In genomic region chr17:56510970-56511706, GRCm38 (mm10) we compare ENCODE assay signal across 8 mouse cellular contexts. TPM values are rescaled to one million over a fixed set of nuclear protein-coding genes. Genes with fewer than 3 reads are reported as not detected.
A peak's percentile ranks its signal among the peaks of the same experiment; 100 is the strongest.
DNase-seq lines count a peak whose midpoint lies in the region; ATAC-seq and TF ChIP-seq lines count a peak whose summit lies in the region.

No protein-coding gene starts in this region.

- ATAC-seq in kidney, embryonic 14.5 days (ENCODE audit: low FRiP score, low TSS enrichment): no peak
- no peak for ATAC-seq in heart, postnatal 0 days (ENCODE audit: insufficient read depth, low read depth)
- ATAC-seq in midbrain, embryonic 15.5 days (replicated peaks): no peak

- H3K4me3 ChIP-seq in kidney, embryonic 14.5 days (ENCODE audit: low read length): peak overlapping the region; percentile 26
- peak overlapping the region; percentile 17 for H3K4me3 ChIP-seq in heart, postnatal 0 days (ENCODE audit: low read depth, low read length)
- H3K4me3 ChIP-seq in midbrain, embryonic 15.5 days: peak overlapping the region; percentile 27

- peak overlapping the region; percentile 48; the same call in 1 of the 2 replicates for H3K9ac ChIP-seq in kidney, embryonic 14.5 days (ENCODE audit: low read depth, low read length)
- H3K9ac ChIP-seq in heart, postnatal 0 days (replicated peaks; ENCODE audit: low read depth, low read length): no peak overlapping the region
- no peak overlapping the region for H3K9ac ChIP-seq in midbrain, embryonic 15.5 days

- peaks cover 25% of the 10 kb centered on the region; the same call in 1 of the 2 replicates for H3K4me1 ChIP-seq in kidney, embryonic 14.5 days (ENCODE audit: control insufficient read depth, insufficient read depth, low read length)
- peaks cover 5% of the 10 kb centered on the region; the same call in 1 of the 2 replicates for H3K4me1 ChIP-seq in heart, postnatal 0 days (ENCODE audit: control insufficient read depth, insufficient read depth)
- peaks cover 43% of the 10 kb centered on the region for H3K4me1 ChIP-seq in midbrain, embryonic 15.5 days

- H3K4me2 ChIP-seq in kidney, embryonic 14.5 days (replicated peaks; ENCODE audit: low read depth, low read length): peak overlapping the region; percentile 38
- peak overlapping the region; percentile 32; the same call in 1 of the 2 replicates for H3K4me2 ChIP-seq in heart, postnatal 0 days (ENCODE audit: low read depth, low read length)
- H3K4me2 ChIP-seq in midbrain, embryonic 15.5 days: peak overlapping the region; percentile 46

- H3K27me3 ChIP-seq in kidney, embryonic 14.5 days (ENCODE audit: control insufficient read depth, insufficient read depth, low read length): peaks cover 43% of the 10 kb centered on the region
- H3K27me3 ChIP-seq in heart, postnatal 0 days (ENCODE audit: control insufficient read depth, insufficient read depth, low read length): peaks cover 68% of the 10 kb centered on the region
- H3K27me3 ChIP-seq in midbrain, embryonic 15.5 days (replicated peaks): peaks cover 28% of the 10 kb centered on the region

- DNase-seq in kidney, postnatal 10 days: no peak
- peak; percentile 52 for DNase-seq in brain, embryonic 14.5 days (ENCODE audit: low read depth)
- DNase-seq in heart, postnatal 0 days (ENCODE audit: low spot score): no peak
- no peak for DNase-seq in adrenal gland, adult 18-20 months (ENCODE audit: low spot score in 2 of 2)
- DNase-seq in right cerebral cortex, postnatal 25 days: no peak
- no peak for DNase-seq in adrenal gland, postnatal 4 days (ENCODE audit: low spot score in 2 of 2)

- H3K9me3 ChIP-seq in kidney, embryonic 14.5 days (ENCODE audit: control insufficient read depth, low read length): no peaks in the 10 kb centered on the region; the same call in none of the 2 replicates
- H3K9me3 ChIP-seq in heart, postnatal 0 days (replicated peaks; ENCODE audit: control insufficient read depth, low read length): no peaks in the 10 kb centered on the region
- H3K9me3 ChIP-seq in midbrain, embryonic 15.5 days: no peaks in the 10 kb centered on the region

- TF ChIP-seq POLR2A in brain, embryonic 14.5 days (IDR thresholded peaks at IDR 0.05; ENCODE audit: borderline replicate concordance, extremely low read depth, insufficient read depth, insufficient read length, poor library complexity, severe bottlenecking): no peak

- H3K27ac ChIP-seq in kidney, embryonic 14.5 days (ENCODE audit: low read depth, low read length): no peak overlapping the region
- no peak overlapping the region for H3K27ac ChIP-seq in heart, postnatal 0 days (ENCODE audit: low read depth)
- no peak overlapping the region for H3K27ac ChIP-seq in midbrain, embryonic 15.5 days

- no peak for TF ChIP-seq EP300 in heart, postnatal 0 days (IDR thresholded peaks at IDR 0.05; ENCODE audit: low read depth)

- H3K36me3 ChIP-seq in kidney, embryonic 14.5 days (ENCODE audit: control insufficient read depth, insufficient read depth, low read length): no peaks in the 10 kb centered on the region
- no peaks in the 10 kb centered on the region for H3K36me3 ChIP-seq in heart, postnatal 0 days (replicated peaks; ENCODE audit: control insufficient read depth, insufficient read depth, low read length)
- no peaks in the 10 kb centered on the region for H3K36me3 ChIP-seq in midbrain, embryonic 15.5 days (replicated peaks)

- 7% methylated on average over 60 of the region's 60 CpGs for WGBS in kidney, embryonic 14.5 days
- 6% methylated on average over 60 of the region's 60 CpGs for WGBS in heart, postnatal 0 days
- WGBS in midbrain, embryonic 15.5 days: 8% methylated on average over 60 of the region's 60 CpGs

- no peak for TF ChIP-seq CTCF in brain, embryonic 14.5 days (IDR thresholded peaks at IDR 0.05; ENCODE audit: borderline replicate concordance, extremely low read depth, insufficient read depth, insufficient read length)
- no peak for TF ChIP-seq CTCF in heart, postnatal 0 days (IDR thresholded peaks at IDR 0.05; ENCODE audit: low read depth)

RNA-seq across cellular contexts. Expression of gene Znrf4, which starts 1.1 kb away (rescaled TPM):
- not detected in 2 replicates for polyA plus RNA-seq in kidney, embryonic 14.5 days (2014; fragmentation: Nextera tagmentation; extraction: Ambion mirVana)
- 0.05 TPM in 1 of 2 replicates, not detected in the other for polyA plus RNA-seq in brain, embryonic 14.5 days (2012; rRNA removed)
- not detected in 2 replicates for total RNA-seq in heart, postnatal 0 days (2014; rRNA removed; ENCODE audit: low replicate concordance)
- not detected in 2 replicates for polyA plus RNA-seq in heart, postnatal 0 days (2015; fragmentation: Nextera tagmentation; extraction: Ambion mirVana)
- polyA plus RNA-seq in midbrain, embryonic 15.5 days (2015; fragmentation: Nextera tagmentation; extraction: Ambion mirVana): not detected in 2 replicates
- total RNA-seq in adrenal gland, adult 18-20 months (2021): not detected
- not detected for total RNA-seq in adrenal gland, postnatal 4 days (2021)

RNA-seq across cellular contexts. Expression of gene Ptprs, which starts 34.9 kb away (rescaled TPM):
- 115 and 122 TPM in 2 replicates for polyA plus RNA-seq in kidney, embryonic 14.5 days (2014; fragmentation: Nextera tagmentation; extraction: Ambion mirVana)
- polyA plus RNA-seq in brain, embryonic 14.5 days (2012; rRNA removed): 1,311 and 1,669 TPM in 2 replicates
- 136 and 138 TPM in 2 replicates for total RNA-seq in heart, postnatal 0 days (2014; rRNA removed; ENCODE audit: low replicate concordance)
- 15.7 and 15.9 TPM in 2 replicates for polyA plus RNA-seq in heart, postnatal 0 days (2015; fragmentation: Nextera tagmentation; extraction: Ambion mirVana)
- polyA plus RNA-seq in midbrain, embryonic 15.5 days (2015; fragmentation: Nextera tagmentation; extraction: Ambion mirVana): 339 and 349 TPM in 2 replicates
- total RNA-seq in adrenal gland, adult 18-20 months (2021): 100 to 1,000 TPM; 130 to 188 TPM
- 100 to 1,000 TPM; 176 to 208 TPM for total RNA-seq in adrenal gland, postnatal 4 days (2021)

RNA-seq across cellular contexts. Expression of gene Gm20219, which starts 43.0 kb away (rescaled TPM):
- polyA plus RNA-seq in kidney, embryonic 14.5 days (2014; fragmentation: Nextera tagmentation; extraction: Ambion mirVana): 1.6 and 1.8 TPM in 2 replicates
- 2.9 and 3.1 TPM in 2 replicates for polyA plus RNA-seq in brain, embryonic 14.5 days (2012; rRNA removed)
- not detected in 2 replicates for total RNA-seq in heart, postnatal 0 days (2014; rRNA removed; ENCODE audit: low replicate concordance)
- polyA plus RNA-seq in heart, postnatal 0 days (2015; fragmentation: Nextera tagmentation; extraction: Ambion mirVana): 0.08 and 0.30 TPM in 2 replicates
- 1.4 and 2.0 TPM in 2 replicates for polyA plus RNA-seq in midbrain, embryonic 15.5 days (2015; fragmentation: Nextera tagmentation; extraction: Ambion mirVana)
- 1 to 10 TPM in 1 of 2 experiments, under 1 TPM in 1; 0.86 to 1.0 TPM for total RNA-seq in adrenal gland, adult 18-20 months (2021)
- total RNA-seq in adrenal gland, postnatal 4 days (2021): 1 to 10 TPM; 1.4 to 1.9 TPM
